Mouse (Mus musculus) midbrain, embryonic 11.5 days (tissue): ENCODE data around the gene Utp14b. TPM values are rescaled to one million over a fixed set of nuclear protein-coding genes. Genes with fewer than 3 reads are reported as not detected.

Experiments
- ATAC-seq: fragments of 200-750 bp; cut with Nextera tagmentation; 2 replicates; pipeline ENCODE4 v1.8.0; 2017; ENCODE audit warnings: moderate TSS enrichment, moderate library complexity; ENCODE audit not compliant: low FRiP score
- DNase-seq: peaks from one replicate; pipeline ENCODE4 v3.0.0; 2015; ENCODE audit warnings: low spot score; ENCODE audit errors: missing footprints
- H3K27ac ChIP-seq: fragments of 300-500 bp; sonication (generic); 2 replicates; pipeline ENCODE4 v1.5.1; 2014; ENCODE audit warnings: low read depth, low read length
- H3K27me3 ChIP-seq: fragments of 300-500 bp; sonication (generic); 2 replicates; pipeline ENCODE4 v1.6.1; 2014; ENCODE audit warnings: mild to moderate bottlenecking, low read length, moderate library complexity, mixed read lengths; ENCODE audit not compliant: control insufficient read depth, insufficient read depth
- H3K36me3 ChIP-seq: fragments of 300-500 bp; sonication (generic); 2 replicates; pipeline ENCODE4 v1.6.1; 2014; ENCODE audit warnings: mild to moderate bottlenecking, low read length, moderate library complexity, mixed read lengths; ENCODE audit not compliant: control insufficient read depth, insufficient read depth
- H3K4me1 ChIP-seq: fragments of 300-500 bp; sonication (generic); 2 replicates; pipeline ENCODE4 v1.6.1; 2014; ENCODE audit warnings: low read length; ENCODE audit not compliant: control insufficient read depth, insufficient read depth
- H3K4me2 ChIP-seq: fragments of 300-500 bp; sonication (generic); 2 replicates; pipeline ENCODE4 v1.6.1; 2014; ENCODE audit warnings: mild to moderate bottlenecking, moderate library complexity
- H3K4me3 ChIP-seq: fragments of 300-500 bp; sonication (generic); 2 replicates; pipeline ENCODE4 v1.5.1; 2014; ENCODE audit warnings: low read depth, low read length
- H3K9ac ChIP-seq: fragments of 300-500 bp; sonication (generic); 2 replicates; pipeline ENCODE4 v1.6.1; 2014; ENCODE audit warnings: low read length
- H3K9me3 ChIP-seq: fragments of 300-500 bp; sonication (generic); 2 replicates; pipeline ENCODE4 v1.6.1; 2016; ENCODE audit warnings: low read length; ENCODE audit not compliant: control insufficient read depth
- WGBS: fragments of 180-500 bp; shearing (Covaris S2); extraction: QIAGEN DNeasy Blood & Tissue Kit; methylation state at CpG from one replicate; pipeline ENCODE4 v1.1.7; 2014; 5-methylcytosine and 5-hydroxymethylcytosine counted together
- polyA plus RNA-seq: library from polyadenylated mRNA; unstranded; fragments of >200 nt; fragmentation: Nextera tagmentation; extraction: Ambion mirVana; gene quantifications from 2 replicates; pipeline ENCODE4 v1.2.1, GENCODE M21; 2014

Gene Utp14b
- polyA plus RNA-seq, 1 experiment from 2014 or later: 5.3 TPM

- Histone ChIP-seq H3K4me1 (0 out of 2 replicates have a peak, but pooled peaks cover 4% of the 10 kb centered on the region), H3K4me3 (no peak overlapping the region), H3K36me3 (no peaks in the 10 kb centered on the region), H3K27me3 (no peaks in the 10 kb centered on the region), H3K27ac (no peak overlapping the region), H3K4me2 (no peak overlapping the region), H3K9me3 (no peaks in the 10 kb centered on the region), H3K9ac (no peak overlapping the region)
- DNase-seq: no peak
- no peak for ATAC-seq
- WGBS: 66% methylated on average over 8 of the region's 8 CpGs
Observed at GRCm38 (mm10) chr1:78647317-78647885, 10.4 kb upstream of the Utp14b start.

- Histone ChIP-seq H3K27ac (no peak overlapping the region), H3K9me3 (no peaks in the 10 kb centered on the region), H3K4me3 (no peak overlapping the region), H3K36me3 (no peaks in the 10 kb centered on the region), H3K4me2 (no peak overlapping the region), H3K9ac (no peak overlapping the region), H3K4me1 (0 out of 2 replicates have a peak, but pooled peaks cover 4% of the 10 kb centered on the region), H3K27me3 (no peaks in the 10 kb centered on the region)
- DNase-seq (peak; percentile 87), ATAC-seq (peak; percentile 73)
- 41% methylated on average over 6 of the region's 6 CpGs for WGBS
Observed at GRCm38 (mm10) chr1:78649269-78650061, 8.4 kb upstream of the Utp14b start.

- no peak overlapping the region for H3K9ac ChIP-seq
- H3K4me2 ChIP-seq: no peak overlapping the region
- H3K4me3 ChIP-seq: no peak overlapping the region
- ATAC-seq (no peak), DNase-seq (no peak)
- H3K4me1 ChIP-seq: peaks cover 25% of the 10 kb centered on the region
- H3K27me3 ChIP-seq: no peaks in the 10 kb centered on the region
- H3K27ac ChIP-seq: no peak overlapping the region
- 9% methylated on average over 2 of the region's 2 CpGs for WGBS
- no peaks in the 10 kb centered on the region for H3K36me3 ChIP-seq
- no peaks in the 10 kb centered on the region for H3K9me3 ChIP-seq
Observed at GRCm38 (mm10) chr1:78656472-78656871, 1.4 kb upstream of the Utp14b start.

GRCm38 (mm10) chr1:78657021-78657629, 713 bp upstream of the Utp14b start:
- peak overlapping the region; percentile 52 for H3K9ac ChIP-seq
- DNase-seq: peak; percentile 90

GRCm38 (mm10) chr1:78658441-78659269, 817 bp downstream of the Utp14b start:
- peak overlapping the region; percentile 96 for H3K4me3 ChIP-seq
- DNase-seq (peak; percentile 95), ATAC-seq (peak; percentile 2; the same call in 1 of the 2 replicates)
- H3K9ac ChIP-seq: peak overlapping the region; percentile 98
- H3K27me3 ChIP-seq: no peaks in the 10 kb centered on the region
- peaks cover 25% of the 10 kb centered on the region for H3K4me1 ChIP-seq
- H3K9me3 ChIP-seq: no peaks in the 10 kb centered on the region
- no peaks in the 10 kb centered on the region for H3K36me3 ChIP-seq
- H3K4me2 ChIP-seq: peak overlapping the region; percentile 62
- under 1% methylated on average over 20 of the region's 20 CpGs for WGBS
- H3K27ac ChIP-seq: peak overlapping the region; percentile 97

More at GRCm38 (mm10) chr1:78657021-78657629, 713 bp upstream of the Utp14b start:
- Histone ChIP-seq H3K4me2 (peak overlapping the region; percentile 45), H3K4me1 (peaks cover 25% of the 10 kb centered on the region), H3K36me3 (no peaks in the 10 kb centered on the region), H3K27me3 (no peaks in the 10 kb centered on the region), H3K9me3 (no peaks in the 10 kb centered on the region), H3K4me3 (peak overlapping the region; percentile 96), H3K27ac (peak overlapping the region; percentile 97)
- no peak for ATAC-seq
- 31% methylated on average over 22 of the region's 22 CpGs for WGBS

- no peak overlapping the region for H3K27ac ChIP-seq
Observed at GRCm38 (mm10) chr1:78659270-78659823, 1.5 kb downstream of the Utp14b start.

GRCm38 (mm10) chr1:78664326-78664725, 6.5 kb downstream of the Utp14b start:
- Histone ChIP-seq H3K9ac (no peak overlapping the region), H3K4me2 (no peak overlapping the region), H3K27me3 (no peaks in the 10 kb centered on the region), H3K4me3 (no peak overlapping the region), H3K36me3 (peaks cover 8% of the 10 kb centered on the region; the same call in 1 of the 2 replicates), H3K4me1 (peaks cover 19% of the 10 kb centered on the region), H3K9me3 (no peaks in the 10 kb centered on the region), H3K27ac (no peak overlapping the region)
- DNase-seq (no peak), ATAC-seq (no peak)
- 91% methylated on average over 4 of the region's 4 CpGs for WGBS

More at GRCm38 (mm10) chr1:78659270-78659823, 1.5 kb downstream of the Utp14b start:
- Histone ChIP-seq H3K9ac (peak overlapping the region; percentile 98), H3K4me2 (peak overlapping the region; percentile 62), H3K4me3 (peak overlapping the region; percentile 96), H3K27me3 (no peaks in the 10 kb centered on the region), H3K9me3 (no peaks in the 10 kb centered on the region), H3K36me3 (peaks cover 4% of the 10 kb centered on the region; the same call in 1 of the 2 replicates), H3K4me1 (peaks cover 25% of the 10 kb centered on the region)
- 40% methylated on average over 4 of the region's 4 CpGs for WGBS
- DNase-seq: no peak
- ATAC-seq: no peak

GRCm38 (mm10) chr1:78665954-78666499, 8.2 kb downstream of the Utp14b start:
- H3K9me3 ChIP-seq: no peaks in the 10 kb centered on the region
- H3K27ac ChIP-seq: no peak overlapping the region
- no peak overlapping the region for H3K4me2 ChIP-seq
- ATAC-seq (no peak), DNase-seq (no peak)
- no peak overlapping the region for H3K4me3 ChIP-seq
- 97% methylated on average over 9 of the region's 9 CpGs for WGBS
- H3K27me3 ChIP-seq: no peaks in the 10 kb centered on the region
- H3K9ac ChIP-seq: no peak overlapping the region
- H3K36me3 ChIP-seq: peaks cover 8% of the 10 kb centered on the region; the same call in 1 of the 2 replicates
- peaks cover 4% of the 10 kb centered on the region for H3K4me1 ChIP-seq
